In the genomic region with DNA sequence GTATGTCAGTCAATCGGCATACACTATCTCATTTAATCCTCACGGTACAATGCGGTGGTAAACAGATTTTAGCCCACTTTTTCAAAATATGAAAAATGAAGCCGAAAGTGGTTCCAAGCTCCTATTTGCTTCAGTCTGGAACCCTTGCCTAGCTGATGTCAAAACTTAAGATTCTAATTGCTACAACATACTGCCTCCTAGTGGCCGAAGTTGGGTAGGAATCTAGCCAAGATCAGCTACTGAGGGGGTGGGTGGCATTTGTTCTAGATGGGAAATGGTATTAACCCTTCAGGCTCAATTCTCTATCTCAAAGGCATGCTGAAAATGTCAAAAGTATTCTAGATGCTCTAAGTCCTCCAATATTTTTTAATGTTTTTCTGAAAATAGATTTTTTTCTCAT, we compare ENCODE assay signal across 10 mouse cellular contexts.
DNase-seq lines count a peak whose midpoint lies in the region; ATAC-seq and TF ChIP-seq lines count a peak whose summit lies in the region.
"Had no signal": no experiment of that assay in that cellular context is flagged by ENCODE, and none has a peak within 500 bp of the region (broad histone marks: within the 10 kb centered on the region; RNA-seq: fewer than 3 reads in every experiment).

No protein-coding gene starts in this region.

- 63% methylated on average over 5 of the region's 5 CpGs for WGBS in embryonic facial prominence, embryonic 14.5 days
- WGBS in neural tube, embryonic 11.5 days = 64% methylated on average over 5 of the region's 5 CpGs

- no peak overlapping the region for H3K27ac ChIP-seq in gastrocnemius, adult 2 months
- no peak overlapping the region for H3K27ac ChIP-seq in embryonic facial prominence, embryonic 14.5 days (replicated peaks; ENCODE audit: low read depth, low read length)
- no peak overlapping the region for H3K27ac ChIP-seq in neural tube, embryonic 11.5 days (ENCODE audit: low read depth, low read length)
- H3K27ac ChIP-seq: heart, embryonic 15.5 days; stomach, embryonic 15.5 days had no signal

- H3K9ac ChIP-seq in embryonic facial prominence, embryonic 14.5 days (ENCODE audit: low read depth, low read length) = no peak overlapping the region
- no peak overlapping the region for H3K9ac ChIP-seq in neural tube, embryonic 11.5 days (ENCODE audit: low read length)
- H3K9ac ChIP-seq: heart, embryonic 15.5 days; stomach, embryonic 15.5 days had no signal

- H3K27me3 ChIP-seq in embryonic facial prominence, embryonic 14.5 days (replicated peaks; ENCODE audit: control insufficient read depth, insufficient read depth, low read length) = no peaks in the 10 kb centered on the region; the same call in 1 of the 2 replicates
- no peaks in the 10 kb centered on the region for H3K27me3 ChIP-seq in neural tube, embryonic 11.5 days (ENCODE audit: control insufficient read depth, insufficient read depth, low read length)
- H3K27me3 ChIP-seq: heart, embryonic 15.5 days; stomach, embryonic 15.5 days had no signal

- TF ChIP-seq CTCF in gastrocnemius, adult 2 months (IDR thresholded peaks at IDR 0.05) = peak; percentile 60

- H3K4me2 ChIP-seq in embryonic facial prominence, embryonic 14.5 days (ENCODE audit: low read depth, low read length) = no peak overlapping the region
- H3K4me2 ChIP-seq in neural tube, embryonic 11.5 days (ENCODE audit: low read depth) = no peak overlapping the region
- H3K4me2 ChIP-seq: heart, embryonic 15.5 days; stomach, embryonic 15.5 days had no signal

- DNase-seq in gastrocnemius, adult 2 months = no peak
- no peak for DNase-seq in gastrocnemius, adult 8-10 months (ENCODE audit: low spot score in 2 of 2)
- DNase-seq in ovary, postnatal 14 days (ENCODE audit: low spot score) = peak; percentile 29
- no peak for DNase-seq in ovary, postnatal 36 days (ENCODE audit: low spot score)
- DNase-seq in embryonic facial prominence, embryonic 14.5 days (ENCODE audit: low spot score) = peak; percentile 23
- peak; percentile 62 for DNase-seq in neural tube, embryonic 11.5 days (ENCODE audit: low spot score)
- no peak for DNase-seq in gastrocnemius, adult 18-20 months (ENCODE audit: low spot score)

- H3K4me1 ChIP-seq in embryonic facial prominence, embryonic 14.5 days (ENCODE audit: control insufficient read depth, insufficient read depth, low read length) = no peaks in the 10 kb centered on the region
- H3K4me1 ChIP-seq in neural tube, embryonic 11.5 days (ENCODE audit: control insufficient read depth, insufficient read depth, low read length) = no peaks in the 10 kb centered on the region
- H3K4me1 ChIP-seq: heart, embryonic 15.5 days; stomach, embryonic 15.5 days had no signal

- H3K9me3 ChIP-seq in embryonic facial prominence, embryonic 14.5 days (ENCODE audit: control insufficient read depth, low read length) = no peaks in the 10 kb centered on the region
- no peaks in the 10 kb centered on the region for H3K9me3 ChIP-seq in neural tube, embryonic 11.5 days (ENCODE audit: control insufficient read depth, low read length)
- H3K9me3 ChIP-seq: heart, embryonic 15.5 days; stomach, embryonic 15.5 days had no signal

- ATAC-seq in embryonic facial prominence, embryonic 14.5 days (ENCODE audit: low read depth) = no peak
- peak; percentile 18; the same call in 1 of the 2 replicates for ATAC-seq in neural tube, embryonic 11.5 days (ENCODE audit: insufficient read depth, low FRiP score, low TSS enrichment)
- ATAC-seq in megakaryocyte progenitor cell, adult 5-6 weeks (replicated peaks; ENCODE audit: poor library complexity) = no peak

- intact Hi-C loops in gastrocnemius, adult 2 months (cut with DNase I) = no loop called here

- no peak overlapping the region for H3K4me3 ChIP-seq in gastrocnemius, adult 2 months
- H3K4me3 ChIP-seq in embryonic facial prominence, embryonic 14.5 days (ENCODE audit: low read depth, low read length) = no peak overlapping the region
- H3K4me3 ChIP-seq in neural tube, embryonic 11.5 days (ENCODE audit: low read depth, low read length) = no peak overlapping the region
- H3K4me3 ChIP-seq: heart, embryonic 15.5 days; stomach, embryonic 15.5 days had no signal

- no peaks in the 10 kb centered on the region for H3K36me3 ChIP-seq in embryonic facial prominence, embryonic 14.5 days (ENCODE audit: control insufficient read depth, insufficient read depth, low read length)
- H3K36me3 ChIP-seq in neural tube, embryonic 11.5 days (ENCODE audit: control insufficient read depth, insufficient read depth, low read length) = no peaks in the 10 kb centered on the region
- H3K36me3 ChIP-seq: heart, embryonic 15.5 days; stomach, embryonic 15.5 days had no signal

Comparison
In these comparisons a context has a peak if more than half of its experiments do, and no peak if none do; other contexts are left out.
1. DNase-seq: peak in ovary, postnatal 14 days (single experiment), embryonic facial prominence, embryonic 14.5 days (single experiment) and neural tube, embryonic 11.5 days (single experiment); none in gastrocnemius, adult 2 months (single experiment), gastrocnemius, adult 8-10 months (0 of 2), ovary, postnatal 36 days (single experiment) and gastrocnemius, adult 18-20 months (single experiment).